Mouse (Mus musculus) cerebellum, postnatal 25 days (tissue): ENCODE data around the gene Wdr62.
"Not testable (repeated sequence)": the region's sequence is repeated elsewhere in the genome, so short reads cannot be mapped to it uniquely, and the experiment has no call there.

Experiments used
- DNase-seq, 2 experiments: peaks; one replicate each; pipeline ENCODE4 v3.0.0; 2021; ENCODE audit warnings: mixed read lengths in 2 of 2

Wdr62 gene

GRCm38 (mm10) chr7:30204380-30204779 is 75.8 kb downstream of the Wdr62 start:
- DNase-seq: no peak

- peak; percentile 70 to 75 for DNase-seq
Observed at GRCm38 (mm10) chr7:30202895-30203690, 77.1 kb downstream of the Wdr62 start.

- not testable (repeated sequence) for DNase-seq
Observed at GRCm38 (mm10) chr7:30200661-30201060, 79.6 kb downstream of the Wdr62 start.

- DNase-seq: no peak
Observed at GRCm38 (mm10) chr7:30200200-30200599, 80.0 kb downstream of the Wdr62 start.

GRCm38 (mm10) chr7:30199498-30200139 is 80.6 kb downstream of the Wdr62 start:
- no peak for DNase-seq

- peak; percentile 62 to 75 for DNase-seq
Observed at GRCm38 (mm10) chr7:30198481-30198971, 81.7 kb downstream of the Wdr62 start, which contains the start of gene Capns1. Capns1 (minus strand) TSS chr7:30198811.

GRCm38 (mm10) chr7:30197592-30198129 is 82.6 kb downstream of the Wdr62 start:
- DNase-seq: peak in 1 of 2 experiments; percentile 45

- no peak for DNase-seq
Observed at GRCm38 (mm10) chr7:30196171-30196570, 84.0 kb downstream of the Wdr62 start.

GRCm38 (mm10) chr7:30195461-30195860 is 84.8 kb downstream of the Wdr62 start:
- no peak for DNase-seq

- DNase-seq: peak; percentile 96 to 99
Observed at GRCm38 (mm10) chr7:30194884-30195283, 85.3 kb downstream of the Wdr62 start.

- DNase-seq: peak; percentile 78 to 84
Observed at GRCm38 (mm10) chr7:30194101-30194831, 86.0 kb downstream of the Wdr62 start.

GRCm38 (mm10) chr7:30193581-30194100 is 86.6 kb downstream of the Wdr62 start:
- DNase-seq: peak; percentile 89 to 92

- DNase-seq: no peak
Observed at GRCm38 (mm10) chr7:30193013-30193412, 87.2 kb downstream of the Wdr62 start.

- DNase-seq: no peak
Observed at GRCm38 (mm10) chr7:30192088-30192487, 88.1 kb downstream of the Wdr62 start.
